ENCODE assay signal across 12 mouse cellular contexts in the genomic region with DNA sequence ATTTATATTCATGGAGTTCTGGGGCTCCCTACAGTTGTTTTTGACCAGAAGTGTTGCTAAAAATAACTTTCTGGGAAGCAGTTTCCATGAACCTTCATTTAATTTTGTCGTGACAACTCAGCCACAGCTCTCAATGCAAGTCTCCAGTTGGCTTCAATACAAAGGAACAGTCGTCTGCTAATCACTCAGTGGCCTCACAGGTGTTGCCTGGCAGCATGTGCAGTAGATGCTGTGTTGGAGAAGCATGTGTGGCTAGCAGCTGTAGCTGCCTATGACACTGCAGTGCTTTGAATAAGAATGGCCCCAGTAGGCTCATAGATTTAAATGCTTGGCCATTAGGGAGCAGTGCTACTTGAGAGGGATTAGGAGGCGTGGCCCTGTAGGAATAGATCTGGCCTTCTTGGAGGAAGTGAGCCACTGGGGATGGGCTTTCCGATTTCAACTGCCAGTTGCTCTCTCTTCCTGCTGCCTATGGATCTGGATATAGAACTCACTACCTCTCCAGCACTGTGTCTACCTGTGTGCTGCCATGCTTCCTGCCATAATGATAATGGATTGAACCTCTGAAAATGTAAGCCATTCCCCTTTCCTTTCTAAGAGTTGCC.
DNase-seq lines count a peak whose midpoint lies in the region; ATAC-seq and TF ChIP-seq lines count a peak whose summit lies in the region.
"Had no signal": no experiment of that assay in that cellular context is flagged by ENCODE, and none has a peak within 500 bp of the region (broad histone marks: within the 10 kb centered on the region; RNA-seq: fewer than 3 reads in every experiment).

No protein-coding gene starts in this region.

- H3K9me3 ChIP-seq in forebrain, embryonic 11.5 days (ENCODE audit: control insufficient read depth, low read length), result no peaks in the 10 kb centered on the region
- no peaks in the 10 kb centered on the region for H3K9me3 ChIP-seq in forebrain, embryonic 12.5 days
- peaks cover under 1% of the 10 kb centered on the region; the same call in 1 of the 2 replicates for H3K9me3 ChIP-seq in heart, embryonic 16.5 days (replicated peaks; ENCODE audit: control insufficient read depth, low read length)
- H3K9me3 ChIP-seq: hindbrain, embryonic 15.5 days had no signal

- H3K9ac ChIP-seq in forebrain, embryonic 11.5 days (ENCODE audit: low read length), result no peak overlapping the region
- H3K9ac ChIP-seq in forebrain, embryonic 12.5 days, result no peak overlapping the region
- H3K9ac ChIP-seq in heart, embryonic 16.5 days (ENCODE audit: low read length), result no peak overlapping the region
- H3K9ac ChIP-seq: hindbrain, embryonic 15.5 days; liver, postnatal 0 days had no signal

- H3K27me3 ChIP-seq in forebrain, embryonic 11.5 days (ENCODE audit: control insufficient read depth, insufficient read depth, low read length), result no peaks in the 10 kb centered on the region
- no peaks in the 10 kb centered on the region for H3K27me3 ChIP-seq in forebrain, embryonic 12.5 days
- no peaks in the 10 kb centered on the region for H3K27me3 ChIP-seq in heart, embryonic 16.5 days (ENCODE audit: control insufficient read depth, insufficient read depth, low read length)
- H3K27me3 ChIP-seq: hindbrain, embryonic 15.5 days had no signal

- TF ChIP-seq POLR2A in brain, embryonic 14.5 days (IDR thresholded peaks at IDR 0.05; ENCODE audit: borderline replicate concordance, extremely low read depth, insufficient read depth, insufficient read length, poor library complexity, severe bottlenecking), result no peak

- TF ChIP-seq CTCF in brain, embryonic 14.5 days (IDR thresholded peaks at IDR 0.05; ENCODE audit: borderline replicate concordance, extremely low read depth, insufficient read depth, insufficient read length), result no peak

- ATAC-seq in forebrain, embryonic 11.5 days (replicated peaks; ENCODE audit: low FRiP score), result 0 out of 2 replicates have a peak, but pooled peaks have one; percentile 33
- ATAC-seq in forebrain, embryonic 12.5 days (ENCODE audit: low FRiP score), result no peak
- peak; percentile 56 for ATAC-seq in heart, embryonic 16.5 days (replicated peaks; ENCODE audit: extremely low read depth, insufficient read depth, low FRiP score)
- ATAC-seq: liver, postnatal 0 days had no signal

- no peak overlapping the region for H3K4me2 ChIP-seq in forebrain, embryonic 11.5 days (ENCODE audit: low read depth, low read length, severe bottlenecking)
- H3K4me2 ChIP-seq in forebrain, embryonic 12.5 days, result no peak overlapping the region
- no peak overlapping the region for H3K4me2 ChIP-seq in heart, embryonic 16.5 days (ENCODE audit: low read depth, low read length)
- H3K4me2 ChIP-seq: hindbrain, embryonic 15.5 days had no signal

- no peak for DNase-seq in forebrain, embryonic 11.5 days (ENCODE audit: low spot score)
- DNase-seq in layer of hippocampus, adult 9-11 months, result peak; percentile 29
- no peak for DNase-seq in layer of hippocampus, adult 8-10 months (ENCODE audit: low spot score in 2 of 2)
- DNase-seq in brain, embryonic 14.5 days (ENCODE audit: low read depth), result peak; percentile 74
- no peak for DNase-seq in right cerebral cortex, postnatal 36 days (ENCODE audit: low spot score in 2 of 2)
- DNase-seq in urinary bladder, postnatal 10 days (ENCODE audit: low spot score), result no peak
- DNase-seq: kidney, postnatal 10 days; liver, postnatal 0 days; thymus, adult 2 months had no signal

- WGBS in forebrain, embryonic 11.5 days, result 68% methylated on average over 4 of the region's 4 CpGs
- 58% methylated on average over 4 of the region's 4 CpGs for WGBS in forebrain, embryonic 12.5 days
- 55% methylated on average over 4 of the region's 4 CpGs for WGBS in heart, embryonic 16.5 days

- no peak overlapping the region for H3K4me3 ChIP-seq in forebrain, embryonic 11.5 days (ENCODE audit: low read depth, low read length)
- no peak overlapping the region for H3K4me3 ChIP-seq in forebrain, embryonic 12.5 days (replicated peaks)
- no peak overlapping the region for H3K4me3 ChIP-seq in heart, embryonic 16.5 days (ENCODE audit: low read length)
- H3K4me3 ChIP-seq: hindbrain, embryonic 15.5 days had no signal

- no peak overlapping the region for H3K27ac ChIP-seq in forebrain, embryonic 11.5 days (ENCODE audit: low read depth, low read length)
- H3K27ac ChIP-seq in forebrain, embryonic 12.5 days, result no peak overlapping the region
- peak overlapping the region; percentile 81 for H3K27ac ChIP-seq in heart, embryonic 16.5 days (ENCODE audit: low read length)
- H3K27ac ChIP-seq: hindbrain, embryonic 15.5 days had no signal

- no peaks in the 10 kb centered on the region for H3K4me1 ChIP-seq in forebrain, embryonic 11.5 days (replicated peaks; ENCODE audit: control insufficient read depth, insufficient read depth, low read length)
- H3K4me1 ChIP-seq in forebrain, embryonic 12.5 days, result 0 out of 2 replicates have a peak, but pooled peaks cover 3% of the 10 kb centered on the region
- H3K4me1 ChIP-seq in heart, embryonic 16.5 days (ENCODE audit: control insufficient read depth, insufficient read depth, low read length), result peaks cover 30% of the 10 kb centered on the region

- H3K36me3 ChIP-seq in forebrain, embryonic 11.5 days (ENCODE audit: control insufficient read depth, insufficient read depth, low read length), result no peaks in the 10 kb centered on the region
- no peaks in the 10 kb centered on the region for H3K36me3 ChIP-seq in forebrain, embryonic 12.5 days (replicated peaks)
- no peaks in the 10 kb centered on the region for H3K36me3 ChIP-seq in heart, embryonic 16.5 days (ENCODE audit: control insufficient read depth, insufficient read depth)
- H3K36me3 ChIP-seq: hindbrain, embryonic 15.5 days had no signal

Comparison
In these comparisons a context has a peak if more than half of its experiments do, and no peak if none do; other contexts are left out.
1. DNase-seq: peak in layer of hippocampus, adult 9-11 months (single experiment) and brain, embryonic 14.5 days (single experiment); none in forebrain, embryonic 11.5 days (single experiment), layer of hippocampus, adult 8-10 months (0 of 2), right cerebral cortex, postnatal 36 days (0 of 2) and urinary bladder, postnatal 10 days (single experiment).